Mouse (Mus musculus): ENCODE results near the gene AI854703. TPM values are rescaled to one million over a fixed set of nuclear protein-coding genes. Genes with fewer than 3 reads are reported as not detected.

The AI854703 gene
- polyA plus RNA-seq, 1 experiment, result not detected

GRCm38 (mm10) chr6:48636515-48636914 is 10.0 kb downstream of the AI854703 start:
- TF ChIP-seq GATA1 (IDR thresholded peaks at IDR 0.05; ENCODE audit: low read length), result no peak

GRCm38 (mm10) chr6:48637811-48638500 is 11.4 kb downstream of the AI854703 start:
- no peak for TF ChIP-seq GATA1 (IDR thresholded peaks at IDR 0.05; ENCODE audit: low read length)

- TF ChIP-seq GATA1 (IDR thresholded peaks at IDR 0.05; ENCODE audit: low read length), result no peak
Observed at GRCm38 (mm10) chr6:48638553-48638952, 12.0 kb downstream of the AI854703 start.

- TF ChIP-seq GATA1 (IDR thresholded peaks at IDR 0.05; ENCODE audit: low read length), result no peak
Observed at GRCm38 (mm10) chr6:48641391-48641790, 14.8 kb downstream of the AI854703 start.

GRCm38 (mm10) chr6:48642764-48643292 is 16.3 kb downstream of the AI854703 start:
- TF ChIP-seq GATA1 (IDR thresholded peaks at IDR 0.05; ENCODE audit: low read length), result no peak

GRCm38 (mm10) chr6:48645660-48646308 is 19.2 kb downstream of the AI854703 start:
- TF ChIP-seq GATA1 (IDR thresholded peaks at IDR 0.05; ENCODE audit: low read length), result no peak

GRCm38 (mm10) chr6:48646309-48646690 is 19.7 kb downstream of the AI854703 start:
- no peak for TF ChIP-seq GATA1 (IDR thresholded peaks at IDR 0.05; ENCODE audit: low read length)

- TF ChIP-seq GATA1 (IDR thresholded peaks at IDR 0.05; ENCODE audit: low read length), result no peak
Observed at GRCm38 (mm10) chr6:48646995-48647394, 20.4 kb downstream of the AI854703 start, which contains the start of gene Gimap8. Gimap8 (plus strand) TSS chr6:48647234.

GRCm38 (mm10) chr6:48647611-48648010 is 21.0 kb downstream of the AI854703 start:
- TF ChIP-seq GATA1 (IDR thresholded peaks at IDR 0.05; ENCODE audit: low read length), result no peak

GRCm38 (mm10) chr6:48648779-48649178 is 22.2 kb downstream of the AI854703 start:
- TF ChIP-seq GATA1 (IDR thresholded peaks at IDR 0.05; ENCODE audit: low read length), result no peak

GRCm38 (mm10) chr6:48650041-48650440 is 23.5 kb downstream of the AI854703 start:
- no peak for TF ChIP-seq GATA1 (IDR thresholded peaks at IDR 0.05; ENCODE audit: low read length)

- TF ChIP-seq GATA1 (IDR thresholded peaks at IDR 0.05; ENCODE audit: low read length), result no peak
Observed at GRCm38 (mm10) chr6:48658721-48659120, 32.2 kb downstream of the AI854703 start.

- TF ChIP-seq GATA1 (IDR thresholded peaks at IDR 0.05; ENCODE audit: low read length), result no peak
Observed at GRCm38 (mm10) chr6:48664750-48665149, 38.2 kb downstream of the AI854703 start.

GRCm38 (mm10) chr6:48665471-48665870 is 38.9 kb downstream of the AI854703 start:
- no peak for TF ChIP-seq GATA1 (IDR thresholded peaks at IDR 0.05; ENCODE audit: low read length)

GRCm38 (mm10) chr6:48666159-48666586 is 39.6 kb downstream of the AI854703 start:
- TF ChIP-seq GATA1 (IDR thresholded peaks at IDR 0.05; ENCODE audit: low read length), result no peak

GRCm38 (mm10) chr6:48668022-48668421 is 41.5 kb downstream of the AI854703 start:
- TF ChIP-seq GATA1 (IDR thresholded peaks at IDR 0.05; ENCODE audit: low read length), result no peak
